ENCODE assay signal across 8 mouse cellular contexts in the genomic region with DNA sequence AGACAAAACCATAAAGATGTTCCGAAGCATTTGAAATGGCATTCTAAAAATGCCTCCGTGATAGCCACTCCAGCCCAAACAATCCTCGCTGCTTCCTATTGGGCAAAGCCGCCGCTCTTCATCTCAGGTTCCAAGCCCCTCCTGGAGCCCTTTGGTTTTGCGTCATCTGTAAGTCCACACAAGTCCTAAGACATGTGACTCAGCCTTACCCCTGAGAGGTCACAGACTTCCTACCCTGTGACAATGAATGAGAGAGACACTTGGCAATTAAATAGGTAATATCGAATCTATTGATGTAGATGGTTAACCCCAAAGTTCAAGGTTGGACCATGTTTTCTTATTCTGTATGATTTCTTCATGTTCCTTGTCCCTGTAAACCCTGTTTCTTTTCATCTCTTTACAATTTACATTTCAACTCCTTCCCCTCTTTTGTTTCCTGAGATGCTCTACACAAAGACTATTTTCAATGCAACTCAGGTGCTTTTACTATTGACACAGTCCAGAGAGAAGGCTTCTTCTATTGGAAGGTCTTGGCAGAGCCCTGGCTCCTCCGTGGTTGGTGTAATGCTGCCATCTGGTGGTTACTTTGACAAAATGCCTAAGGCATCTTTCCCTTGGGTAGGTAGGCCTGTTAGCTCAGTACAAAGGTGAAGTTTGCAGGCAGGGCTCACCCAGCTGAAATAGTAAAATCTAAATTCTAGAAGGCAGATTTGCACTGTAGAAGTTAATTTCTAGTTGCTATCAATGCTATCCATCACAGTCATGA.
DNase-seq lines count a peak whose midpoint lies in the region; ATAC-seq and TF ChIP-seq lines count a peak whose summit lies in the region.

No protein-coding gene starts in this region.

- H3K4me2 ChIP-seq in embryonic facial prominence, embryonic 14.5 days (ENCODE audit: low read depth, low read length): no peak overlapping the region
- no peak overlapping the region for H3K4me2 ChIP-seq in lung, postnatal 0 days (replicated peaks; ENCODE audit: low read depth, low read length)

- no peak for TF ChIP-seq EP300 in lung, postnatal 0 days (IDR thresholded peaks at IDR 0.05)

- peak; percentile 56 for DNase-seq in MN1 (ENCODE audit: low spot score)
- DNase-seq in embryonic facial prominence, embryonic 14.5 days (ENCODE audit: low spot score): peak; percentile 79
- peak; percentile 47 for DNase-seq in hindbrain, embryonic 10.5 days (ENCODE audit: low spot score)
- DNase-seq in layer of hippocampus, adult 8-10 months (ENCODE audit: low spot score in 2 of 2): peak; percentile 38 to 55
- DNase-seq in lung, postnatal 0 days (ENCODE audit: low spot score): peak; percentile 79
- peak; percentile 51 for DNase-seq in retina, postnatal 7 days (ENCODE audit: low read depth, low spot score)
- no peak for DNase-seq in B cell, adult 2 months

- no peak overlapping the region for H3K4me3 ChIP-seq in bone marrow, adult 2 months (replicated peaks; ENCODE audit: control insufficient read depth, low read depth, low read length)
- no peak overlapping the region for H3K4me3 ChIP-seq in embryonic facial prominence, embryonic 14.5 days (ENCODE audit: low read depth, low read length)
- no peak overlapping the region for H3K4me3 ChIP-seq in hindbrain, embryonic 10.5 days
- no peak overlapping the region for H3K4me3 ChIP-seq in lung, postnatal 0 days (ENCODE audit: low read depth, low read length)

- H3K36me3 ChIP-seq in embryonic facial prominence, embryonic 14.5 days (ENCODE audit: control insufficient read depth, insufficient read depth, low read length): no peaks in the 10 kb centered on the region
- H3K36me3 ChIP-seq in hindbrain, embryonic 10.5 days: no peaks in the 10 kb centered on the region
- no peaks in the 10 kb centered on the region for H3K36me3 ChIP-seq in lung, postnatal 0 days (ENCODE audit: insufficient read depth, low read length)

- no peaks in the 10 kb centered on the region for H3K4me1 ChIP-seq in bone marrow, adult 2 months (ENCODE audit: control insufficient read depth, insufficient read depth, low read length)
- H3K4me1 ChIP-seq in embryonic facial prominence, embryonic 14.5 days (ENCODE audit: control insufficient read depth, insufficient read depth, low read length): no peaks in the 10 kb centered on the region
- no peaks in the 10 kb centered on the region for H3K4me1 ChIP-seq in hindbrain, embryonic 10.5 days (replicated peaks)
- no peaks in the 10 kb centered on the region for H3K4me1 ChIP-seq in lung, postnatal 0 days (ENCODE audit: insufficient read depth, low read depth, low read length)

- peak; percentile 46 for TF ChIP-seq CTCF in bone marrow, adult 2 months (IDR thresholded peaks at IDR 0.05; ENCODE audit: control insufficient read depth, insufficient read depth, low read length)
- peak; percentile 90 for TF ChIP-seq CTCF in lung, postnatal 0 days (IDR thresholded peaks at IDR 0.05)

- ATAC-seq in embryonic facial prominence, embryonic 14.5 days (ENCODE audit: low read depth): peak; percentile 79
- no peak; the same call in 1 of the 2 replicates for ATAC-seq in lung, postnatal 0 days

- H3K27ac ChIP-seq in bone marrow, adult 2 months (ENCODE audit: control insufficient read depth, insufficient read depth, low read depth, low read length, poor library complexity): no peak overlapping the region
- no peak overlapping the region for H3K27ac ChIP-seq in embryonic facial prominence, embryonic 14.5 days (replicated peaks; ENCODE audit: low read depth, low read length)
- H3K27ac ChIP-seq in hindbrain, embryonic 10.5 days: no peak overlapping the region
- no peak overlapping the region for H3K27ac ChIP-seq in lung, postnatal 0 days (ENCODE audit: low read length)

- TF ChIP-seq POLR2A in bone marrow, adult 2 months (IDR thresholded peaks at IDR 0.05; ENCODE audit: borderline replicate concordance, control insufficient read depth, low read depth, low read length): no peak

- H3K27me3 ChIP-seq in embryonic facial prominence, embryonic 14.5 days (replicated peaks; ENCODE audit: control insufficient read depth, insufficient read depth, low read length): no peaks in the 10 kb centered on the region
- H3K27me3 ChIP-seq in hindbrain, embryonic 10.5 days (ENCODE audit: insufficient read depth, poor library complexity, severe bottlenecking): no peaks in the 10 kb centered on the region
- no peaks in the 10 kb centered on the region for H3K27me3 ChIP-seq in lung, postnatal 0 days (replicated peaks; ENCODE audit: insufficient read depth, low read length)

- H3K9ac ChIP-seq in embryonic facial prominence, embryonic 14.5 days (ENCODE audit: low read depth, low read length): no peak overlapping the region
- no peak overlapping the region for H3K9ac ChIP-seq in lung, postnatal 0 days (replicated peaks; ENCODE audit: low read depth)

- no peaks in the 10 kb centered on the region for H3K9me3 ChIP-seq in embryonic facial prominence, embryonic 14.5 days (ENCODE audit: control insufficient read depth, low read length)
- H3K9me3 ChIP-seq in hindbrain, embryonic 10.5 days: no peaks in the 10 kb centered on the region
- no peaks in the 10 kb centered on the region for H3K9me3 ChIP-seq in lung, postnatal 0 days (ENCODE audit: low read length)

- 70% methylated on average over 8 of the region's 8 CpGs for WGBS in bone marrow, adult 2 months
- WGBS in embryonic facial prominence, embryonic 14.5 days: 70% methylated on average over 8 of the region's 8 CpGs
- 73% methylated on average over 8 of the region's 8 CpGs for WGBS in hindbrain, embryonic 10.5 days
- WGBS in lung, postnatal 0 days: 63% methylated on average over 8 of the region's 8 CpGs

Comparison
In these comparisons a context has a peak if more than half of its experiments do, and no peak if none do; other contexts are left out.
1. DNase-seq: peak in MN1 (single experiment), embryonic facial prominence, embryonic 14.5 days (single experiment), hindbrain, embryonic 10.5 days (single experiment), layer of hippocampus, adult 8-10 months (2 of 2), lung, postnatal 0 days (single experiment) and retina, postnatal 7 days (single experiment); none in B cell, adult 2 months (0 of 2).